Mouse (Mus musculus) ES-E14 (cell line): ENCODE data around the gene Cyb5d1.

ENCODE experiments used
- HCFC1 ChIP-seq: IDR thresholded peaks from 2 replicates; pipeline ENCODE4 v1.6.1; 2012; ENCODE audit warnings: low read length, inconsistent platforms, borderline replicate concordance; ENCODE audit not compliant: insufficient read depth
- ZC3H11A ChIP-seq: IDR thresholded peaks from 2 replicates; pipeline ENCODE4 v1.6.1; 2012; ENCODE audit warnings: low read depth, mild to moderate bottlenecking, inconsistent platforms, low read length, borderline replicate concordance

GRCm38 (mm10) chr11:69365722-69366121, 29.7 kb downstream of the Cyb5d1 start:
- TF ChIP-seq ZC3H11A, result no peak
- TF ChIP-seq HCFC1, result no peak
